Mouse (Mus musculus) CH12.LX (cell line): ENCODE measurements around the gene Npb. TPM values are rescaled to one million over a fixed set of nuclear protein-coding genes. Genes with fewer than 3 reads are reported as not detected.

Experiments
- DNase-seq: peaks from one replicate; pipeline ENCODE4 v3.0.0-alpha.2; 2013; ENCODE audit errors: extremely low read depth
- H3K27ac ChIP-seq: 2 replicates; pipeline ENCODE4 v1.5.1; 2012; ENCODE audit warnings: low read depth, mild to moderate bottlenecking, control low read depth, moderate library complexity; ENCODE audit not compliant: insufficient read depth
- H3K27me3 ChIP-seq: replicated peaks from 2 replicates; pipeline ENCODE3; 2012; ENCODE audit warnings: inconsistent platforms
- H3K36me3 ChIP-seq, 2 experiments: replicated peaks in 1 of 2; 2 replicates each; pipeline versions ENCODE3 to v1.6.1; 2012; ENCODE audit warnings: inconsistent platforms in 1 of 2, low read length in 1 of 2, mild to moderate bottlenecking in 1 of 2, mixed read lengths in 1 of 2, moderate library complexity in 1 of 2; ENCODE audit not compliant: control insufficient read depth in 1 of 2, insufficient read depth in 1 of 2
- H3K4me1 ChIP-seq, 2 experiments: 2 replicates each; pipeline ENCODE4 v1.6.1; 2012; ENCODE audit warnings: inconsistent platforms in 1 of 2, moderate library complexity in 1 of 2; ENCODE audit not compliant: insufficient read depth in 2 of 2, control insufficient read depth in 1 of 2
- H3K4me2 ChIP-seq: 2 replicates; pipeline ENCODE4 v1.6.1; 2012; ENCODE audit warnings: low read depth, mild to moderate bottlenecking, control low read depth; ENCODE audit not compliant: poor library complexity, insufficient read depth, severe bottlenecking
- H3K4me3 ChIP-seq, 3 experiments: fragments of 150-350 bp in 1 of 3; sonication (generic) in 1 of 3; replicated peaks in 1 of 3; 2 replicates each; pipeline versions ENCODE3 to v1.5.1; 2011 to 2012; ENCODE audit warnings: low read depth in 2 of 3, low read length in 2 of 3, mild to moderate bottlenecking in 2 of 3, moderate library complexity in 2 of 3, control low read depth in 1 of 3, improper control_type of control experiment in 1 of 3, inconsistent platforms in 1 of 3, mixed read lengths in 1 of 3; ENCODE audit not compliant: poor library complexity in 1 of 3
- H3K79me2 ChIP-seq: replicated peaks from 2 replicates; pipeline ENCODE4 v1.6.1; 2012; ENCODE audit warnings: mild to moderate bottlenecking, moderate library complexity; ENCODE audit not compliant: control insufficient read depth, poor library complexity, insufficient read depth, severe bottlenecking; ENCODE audit errors: extremely low read depth
- H3K9ac ChIP-seq: 2 replicates; pipeline ENCODE4 v1.6.1; 2012; ENCODE audit warnings: low read depth, mild to moderate bottlenecking, control low read depth, moderate library complexity; ENCODE audit not compliant: insufficient read depth
- H3K9me3 ChIP-seq: replicated peaks from 2 replicates; pipeline ENCODE3; 2012; ENCODE audit warnings: low read length, inconsistent platforms, mixed read lengths
- BHLHE40 ChIP-seq: IDR thresholded peaks from 2 replicates; pipeline ENCODE4 v1.6.1; 2011; ENCODE audit warnings: mild to moderate bottlenecking, low read depth, low read length, improper control_type of control experiment
- CHD1 ChIP-seq: IDR thresholded peaks from 2 replicates; pipeline ENCODE4 v1.6.1; 2012; ENCODE audit warnings: low read depth, low read length, improper control_type of control experiment, inconsistent platforms
- CHD2 ChIP-seq: IDR thresholded peaks from 2 replicates; pipeline ENCODE4 v1.6.1; 2011; ENCODE audit warnings: low read length, improper control_type of control experiment
- CTCF ChIP-seq, 2 experiments: IDR thresholded peaks in 1 of 2; conservative IDR thresholded peaks in 1 of 2; 2 replicates each; pipeline ENCODE4 v1.5.1; 2011 to 2012; ENCODE audit warnings: low read depth in 2 of 2, low read length in 2 of 2, improper control_type of control experiment in 1 of 2, inconsistent platforms in 1 of 2, mild to moderate bottlenecking in 1 of 2, moderate library complexity in 1 of 2
- E2F4 ChIP-seq: IDR thresholded peaks from 2 replicates; pipeline ENCODE4 v1.6.1; 2011; ENCODE audit warnings: low read depth, low read length, improper control_type of control experiment; ENCODE audit not compliant: insufficient replicate concordance
- ELF1 ChIP-seq: IDR thresholded peaks from 2 replicates; pipeline ENCODE4 v1.6.1; 2014; ENCODE audit warnings: low read depth, mild to moderate bottlenecking, inconsistent platforms, low read length, improper control_type of control experiment
- EP300 ChIP-seq: IDR thresholded peaks from 2 replicates; pipeline ENCODE4 v1.6.1; 2011; ENCODE audit warnings: low read length, improper control_type of control experiment
- ETS1 ChIP-seq: conservative IDR thresholded peaks from 2 replicates; pipeline ENCODE4 v1.6.1; 2012; ENCODE audit warnings: low read depth, mild to moderate bottlenecking, inconsistent platforms, low read length, improper control_type of control experiment, moderate library complexity
- GABPA ChIP-seq: IDR thresholded peaks from 2 replicates; pipeline ENCODE4 v1.6.1; 2012; ENCODE audit warnings: low read depth, low read length, improper control_type of control experiment, inconsistent platforms; ENCODE audit not compliant: insufficient replicate concordance
- HCFC1 ChIP-seq: IDR thresholded peaks from 2 replicates; pipeline ENCODE4 v1.6.1; 2012; ENCODE audit warnings: low read depth, mild to moderate bottlenecking, inconsistent platforms, low read length, improper control_type of control experiment
- IRF4 ChIP-seq: IDR thresholded peaks from 2 replicates; pipeline ENCODE4 v1.6.1; 2014; ENCODE audit warnings: low read depth, mild to moderate bottlenecking, inconsistent platforms, low read length, improper control_type of control experiment
- JUN ChIP-seq: IDR thresholded peaks from 2 replicates; pipeline ENCODE4 v1.6.1; 2011; ENCODE audit warnings: low read depth, mild to moderate bottlenecking, low read length, improper control_type of control experiment, moderate library complexity; ENCODE audit not compliant: insufficient read depth
- JUND ChIP-seq: conservative IDR thresholded peaks from 2 replicates; pipeline ENCODE4 v1.6.1; 2011; ENCODE audit warnings: low read depth, low read length, improper control_type of control experiment
- KAT2A ChIP-seq: IDR thresholded peaks from 2 replicates; pipeline ENCODE4 v1.6.1; 2012; ENCODE audit warnings: low read length, improper control_type of control experiment, inconsistent platforms; ENCODE audit not compliant: insufficient replicate concordance
- MAFK ChIP-seq: IDR thresholded peaks from 2 replicates; pipeline ENCODE4 v1.6.1; 2011; ENCODE audit warnings: low read length, improper control_type of control experiment; ENCODE audit not compliant: insufficient replicate concordance
- MAX ChIP-seq: IDR thresholded peaks from 2 replicates; pipeline ENCODE4 v1.6.1; 2011; ENCODE audit warnings: low read length, improper control_type of control experiment
- MAZ ChIP-seq: IDR thresholded peaks from 2 replicates; pipeline ENCODE4 v1.6.1; 2012; ENCODE audit warnings: low read depth, mild to moderate bottlenecking, inconsistent platforms, low read length, improper control_type of control experiment, moderate library complexity
- MEF2A ChIP-seq: IDR thresholded peaks from 2 replicates; pipeline ENCODE4 v1.6.1; 2014; ENCODE audit warnings: low read depth, mild to moderate bottlenecking, inconsistent platforms, low read length, improper control_type of control experiment, borderline replicate concordance
- MXI1 ChIP-seq: IDR thresholded peaks from 2 replicates; pipeline ENCODE4 v1.6.1; 2011; ENCODE audit warnings: mild to moderate bottlenecking, low read depth, low read length, improper control_type of control experiment
- MYC ChIP-seq: IDR thresholded peaks from 2 replicates; pipeline ENCODE4 v1.6.1; 2011; ENCODE audit warnings: low read depth, mild to moderate bottlenecking, improper control_type of control experiment, low read length
- NELFE ChIP-seq: IDR thresholded peaks from 2 replicates; pipeline ENCODE4 v1.6.1; 2011; ENCODE audit warnings: low read depth, low read length, improper control_type of control experiment
- POLR2A ChIP-seq: IDR thresholded peaks from 2 replicates; pipeline ENCODE4 v1.6.1; 2011; ENCODE audit warnings: low read depth, mild to moderate bottlenecking, improper control_type of control experiment, low read length
- RAD21 ChIP-seq: IDR thresholded peaks from 2 replicates; pipeline ENCODE4 v1.6.1; 2011; ENCODE audit warnings: low read depth, mild to moderate bottlenecking, low read length, improper control_type of control experiment, moderate library complexity
- RCOR1 ChIP-seq: conservative IDR thresholded peaks from 2 replicates; pipeline ENCODE4 v1.6.1; 2012; ENCODE audit warnings: low read depth, mild to moderate bottlenecking, inconsistent platforms, low read length, improper control_type of control experiment
- SIN3A ChIP-seq: IDR thresholded peaks from 2 replicates; pipeline ENCODE4 v1.6.1; 2012; ENCODE audit warnings: low read length, improper control_type of control experiment, inconsistent platforms
- TBP ChIP-seq: conservative IDR thresholded peaks from 2 replicates; pipeline ENCODE4 v1.6.1; 2011; ENCODE audit warnings: low read depth, low read length, improper control_type of control experiment
- TCF12 ChIP-seq: IDR thresholded peaks from 2 replicates; pipeline ENCODE4 v1.6.1; 2014; ENCODE audit warnings: low read depth, mild to moderate bottlenecking, inconsistent platforms, low read length, improper control_type of control experiment
- UBTF ChIP-seq: IDR thresholded peaks from 2 replicates; pipeline ENCODE4 v1.6.1; 2012; ENCODE audit warnings: low read depth, mild to moderate bottlenecking, inconsistent platforms, low read length, improper control_type of control experiment, moderate library complexity
- USF1 ChIP-seq: IDR thresholded peaks from 2 replicates; pipeline ENCODE4 v1.6.1; 2014; ENCODE audit warnings: low read depth, mild to moderate bottlenecking, inconsistent platforms, low read length, improper control_type of control experiment
- USF2 ChIP-seq: conservative IDR thresholded peaks from 2 replicates; pipeline ENCODE4 v1.6.1; 2011; ENCODE audit warnings: low read depth, low read length, improper control_type of control experiment
- ZC3H11A ChIP-seq: IDR thresholded peaks from 2 replicates; pipeline ENCODE4 v1.6.1; 2012; ENCODE audit warnings: low read depth, mild to moderate bottlenecking, inconsistent platforms, low read length, improper control_type of control experiment
- ZNF384 ChIP-seq: IDR thresholded peaks from 2 replicates; pipeline ENCODE4 v1.6.1; 2012; ENCODE audit warnings: low read depth, low read length, improper control_type of control experiment, inconsistent platforms
- dilution Hi-C: fragments of 300-500 bp; cut with MboI; formaldehyde crosslinking; loops from 2 replicates; pipeline ENCODE4 v1.14.3; 2020; ENCODE audit warnings: low sequenced_read_pairs; ENCODE audit not compliant: extremely low pct_unique_long_range_greater_than_20kb, extremely low pct_ligation_motif_present
- in situ Hi-C: fragments of 300-500 bp; cut with MboI; formaldehyde crosslinking; loops from 3 replicates; pipeline ENCODE4 v1.14.3; 2019; ENCODE audit warnings: low sequenced_read_pairs, low pct_ligation_motif_present, low pct_unique_long_range_greater_than_20kb, mixed read lengths
- polyA plus RNA-seq: library from polyadenylated mRNA; unstranded; fragments of >175 nt; gene quantifications from 2 replicates; pipeline ENCODE4 v1.2.1, GENCODE M21; 2012; ENCODE audit warnings: low read depth; ENCODE audit not compliant: insufficient read length
- total RNA-seq, 2 experiments: library from RNA; depleted of rRNA; stranded (reverse); fragments of 300-350 nt in 1 of 2; fragments of >200 nt in 1 of 2; gene quantifications; 2 replicates each; pipeline ENCODE4 v1.2.3; 2012 to 2014

The Npb gene
- total and polyA plus RNA-seq, 3 experiments = 0.55 to 1.3 TPM; not detected in 1

DNA sequence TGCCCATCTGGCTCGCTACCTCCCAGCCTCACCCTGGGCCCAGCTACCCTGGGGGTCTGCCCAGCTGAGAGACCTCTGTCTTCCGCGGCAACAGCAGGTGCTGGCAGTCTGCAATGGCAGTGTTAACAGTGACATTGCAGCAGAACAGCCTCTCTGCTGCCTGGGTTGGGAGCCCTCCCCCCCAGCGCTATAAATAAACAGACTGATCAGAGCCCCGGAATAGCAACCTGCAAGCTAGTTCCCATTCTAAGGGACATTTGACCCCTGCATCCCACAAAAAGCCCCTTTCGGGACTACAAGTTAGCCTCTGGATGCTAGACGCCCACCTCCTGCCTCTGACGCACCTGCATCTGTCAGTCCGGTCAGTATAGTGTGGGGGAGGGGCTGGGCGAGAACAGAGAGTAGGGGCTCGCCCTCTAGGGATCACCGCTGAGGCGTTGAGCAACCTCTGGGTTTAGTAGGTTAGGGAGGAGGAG, 39.8 kb downstream of the Npb start, which contains the start of gene Myadml2:
TSS of gene Myadml2 (minus strand) at position 158 of the 476 bp plus-strand sequence.
- Histone ChIP-seq H3K9ac (no peak within 1 kb of the TSS), H3K79me2 (no peaks in the 10 kb centered on the region), H3K4me1 (peaks cover 12 to 31% of the 10 kb centered on the region in 2 experiments)
- dilution Hi-C loops (no loop called here), in situ Hi-C loops (no loop called here)
- TF ChIP-seq UBTF (no peak), BHLHE40 (peak; percentile 45; the same call in 1 of the 2 replicates), MYC (no peak), ELF1 (peak; percentile 27; the same call in 1 of the 2 replicates), RCOR1 (peak; percentile 46; the same call in 1 of the 2 replicates), TCF12 (peak; percentile 75), HCFC1 (peak; percentile 32; the same call in 1 of the 2 replicates), CTCF (conservative IDR thresholded peaks at IDR 0.05 in 1 of 2, IDR thresholded peaks at IDR 0.05 in 1 of 2; ENCODE audit: low read depth in 2 of 2, low read length in 2 of 2) (peak in 1 of 2 experiments; percentile 42; a peak in 2 of 4 replicates), MAZ (peak; percentile 79; the same call in 1 of the 2 replicates), ZC3H11A (no peak), MXI1 (peak; percentile 48; the same call in 1 of the 2 replicates), IRF4 (peak; percentile 65), ETS1 (peak; percentile 61; the same call in 1 of the 2 replicates), MEF2A (peak; percentile 95), EP300 (peak; percentile 41; the same call in 1 of the 2 replicates), CHD2 (peak; percentile 93), RAD21 (peak; percentile 0), JUND (0 out of 2 replicates have a peak, but pooled peaks have one; percentile 8), NELFE (no peak), CHD1 (no peak), MAFK (no peak), POLR2A (no peak)
- TF ChIP-seq, all 38 proteins: peak for 15
- peak within 1 kb of the TSS; percentile 74 for H3K4me2 ChIP-seq
- H3K36me3 ChIP-seq = no peaks in the 10 kb centered on the region
- DNase-seq = peak; percentile 85
- peak within 1 kb of the TSS; percentile 18; the same call in 1 of the 2 replicates for H3K27ac ChIP-seq
- H3K9me3 ChIP-seq = no peaks in the 10 kb centered on the region
- peak within 1 kb of the TSS; percentile 35 to 46 (median 40) for H3K4me3 ChIP-seq
- H3K27me3 ChIP-seq = peaks cover 3% of the 10 kb centered on the region

DNA sequence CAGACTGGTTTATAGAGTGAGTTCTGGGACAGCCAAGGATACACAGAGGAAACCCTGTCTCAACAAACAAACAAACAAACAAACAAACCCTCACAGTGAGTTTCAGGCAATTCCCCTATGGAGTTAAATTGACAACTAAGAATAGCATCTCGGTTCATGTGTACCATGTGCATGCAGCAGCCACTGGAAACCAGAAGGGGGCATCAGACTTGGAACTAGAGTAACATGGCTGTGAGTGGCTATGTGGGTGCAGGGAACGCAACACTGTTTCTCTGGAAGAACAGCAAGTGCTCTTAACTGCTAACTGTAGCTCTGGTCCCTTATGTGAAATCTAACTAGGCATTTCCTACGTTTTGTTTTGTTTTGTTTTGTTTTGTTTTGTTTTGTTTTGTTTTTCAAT, 43.6 kb downstream of the Npb start:
- Histone ChIP-seq H3K79me2 (no peaks in the 10 kb centered on the region), H3K4me1 (peaks cover 11 to 22% of the 10 kb centered on the region in 2 experiments), H3K9ac (no peak overlapping the region), H3K27ac (no peak overlapping the region), H3K9me3 (no peaks in the 10 kb centered on the region), H3K4me3 (no peak overlapping the region), H3K4me2 (no peak overlapping the region), H3K36me3 (no peaks in the 10 kb centered on the region), H3K27me3 (peaks cover 28% of the 10 kb centered on the region)
- DNase-seq = no peak
- in situ Hi-C loops = no loop called here
- dilution Hi-C loops = no loop called here
- TF ChIP-seq HCFC1 = no peak
- no peak for TF ChIP-seq MAFK
- no peak for TF ChIP-seq JUN
- no peak for TF ChIP-seq ZNF384
- TF ChIP-seq SIN3A = no peak
- TF ChIP-seq MAX = no peak
- TF ChIP-seq MEF2A = no peak
- TF ChIP-seq USF1 = no peak
- no peak for TF ChIP-seq POLR2A
- TF ChIP-seq TBP = no peak
- no peak for TF ChIP-seq GABPA
- TF ChIP-seq E2F4 = no peak
- TF ChIP-seq ETS1 = no peak
- no peak for TF ChIP-seq USF2
- no peak for TF ChIP-seq KAT2A
- no peak for TF ChIP-seq CHD1
- no peak for TF ChIP-seq UBTF
